Mouse (Mus musculus): ENCODE measurements at regions not wholly inside any gene's neighbourhood (a gene's known extent, or its start where the extent isn't known, plus 50 kb on each side); places are given as distances from the start of the nearest gene placed in this dataset.
A peak's percentile ranks its signal among the peaks of the same experiment; 100 is the strongest.

DNA sequence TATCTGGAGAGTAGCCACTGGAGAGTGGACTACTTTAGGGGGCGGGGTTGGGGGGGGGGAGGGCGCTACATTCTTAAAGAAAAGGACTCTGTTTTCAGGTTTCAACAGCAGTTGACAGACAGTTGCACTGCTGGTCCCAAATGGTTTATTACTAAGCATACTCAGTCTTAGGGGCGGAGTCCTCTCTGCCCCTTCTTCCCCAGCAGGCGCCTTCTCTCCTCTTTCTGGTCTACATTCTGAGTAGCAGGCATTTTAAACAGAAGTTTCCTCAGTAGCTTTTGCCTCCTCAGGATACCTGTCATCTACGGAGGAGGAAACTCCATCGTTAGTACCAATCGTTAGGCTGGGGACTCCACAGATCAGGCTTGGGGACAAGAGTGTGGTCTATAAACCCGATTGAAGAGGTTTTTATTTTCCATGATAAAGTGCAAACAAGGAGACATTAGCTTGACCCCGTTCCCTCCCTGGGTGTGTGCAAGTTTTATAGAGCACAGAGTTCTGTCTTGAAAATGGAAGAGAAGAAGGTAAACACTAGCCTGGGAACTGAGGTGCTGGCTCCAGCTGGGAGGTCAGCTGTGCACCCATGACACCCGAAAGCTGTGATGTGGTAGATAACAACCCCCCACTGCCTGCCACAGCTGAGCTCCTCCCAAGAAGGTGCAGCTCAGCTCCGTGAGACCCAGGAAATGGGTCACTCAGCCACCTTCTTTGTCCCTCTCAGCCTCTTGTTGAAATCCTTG lies 107.8 kb downstream of the Btg1 start:
- peak; percentile 89 for DNase-seq (ENCODE audit: low read depth)

DNA sequence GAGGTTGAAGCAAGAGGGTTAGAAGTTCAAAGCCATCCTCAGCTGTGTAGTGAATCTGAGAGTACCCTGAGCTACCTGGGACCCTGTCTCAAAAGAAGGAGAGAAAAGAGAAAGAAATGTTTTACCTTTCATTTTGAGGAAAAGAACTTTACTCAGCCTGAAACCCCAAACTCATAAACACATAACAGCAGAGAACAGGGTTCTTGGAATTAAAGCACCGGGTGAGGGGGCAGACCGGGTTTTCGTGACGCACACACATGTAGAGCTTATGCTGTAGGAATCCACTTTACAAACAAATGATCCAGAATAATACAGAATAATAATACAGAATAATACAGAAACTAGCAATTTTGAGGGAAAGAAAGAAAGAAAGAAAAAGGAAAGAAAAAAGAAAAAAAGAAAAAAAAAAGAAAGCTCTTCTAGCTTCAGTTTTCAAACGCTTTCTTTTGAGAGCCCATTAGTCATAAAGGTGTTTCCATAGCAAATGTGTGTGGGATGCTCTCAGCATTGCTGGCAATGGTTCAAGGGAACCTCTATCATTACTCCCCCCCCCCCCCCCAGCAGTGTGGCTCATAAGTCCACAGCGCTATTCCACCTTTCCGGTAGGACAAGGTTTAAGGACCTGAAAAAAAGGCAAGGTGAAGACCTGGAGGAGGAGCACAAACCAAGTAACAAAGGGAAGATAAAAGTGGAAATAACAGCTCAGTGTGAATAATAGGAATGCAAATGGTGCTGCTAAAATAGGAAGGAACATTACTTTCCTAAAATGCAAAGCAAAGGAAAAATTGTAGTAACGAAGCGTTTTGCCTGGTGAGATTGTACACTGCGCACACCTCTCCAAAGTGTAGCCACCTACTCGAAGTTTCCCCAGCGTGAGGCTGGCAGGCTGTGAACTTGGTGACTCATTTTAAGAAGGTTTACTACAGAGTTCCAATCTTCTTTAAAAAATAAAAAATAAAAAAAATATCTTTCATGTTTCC lies 110.3 kb downstream of the Btg1 start:
- peak; percentile 76 for DNase-seq (ENCODE audit: low read depth)

DNA sequence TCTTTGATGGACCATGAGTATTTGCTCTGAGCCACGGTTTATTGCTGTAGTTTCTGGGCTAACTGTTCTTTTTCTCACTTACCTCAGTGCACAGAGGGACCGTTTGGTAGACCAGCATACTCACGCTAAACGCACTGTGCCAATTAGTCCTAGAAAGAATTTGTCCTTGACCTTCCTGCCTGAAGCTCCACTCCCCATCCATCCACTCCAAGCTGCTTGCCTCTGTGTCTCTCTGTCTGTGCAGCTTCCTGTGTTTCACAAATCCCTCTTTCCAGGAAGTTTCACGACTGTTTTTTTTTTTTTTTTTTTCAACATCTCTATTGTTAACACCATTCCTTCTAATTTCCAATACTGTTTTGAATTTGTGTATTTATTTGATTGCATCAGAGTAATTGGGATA lies 116.8 kb downstream of the Btg1 start:
- DNase-seq (ENCODE audit: low read depth) = no peak

DNA sequence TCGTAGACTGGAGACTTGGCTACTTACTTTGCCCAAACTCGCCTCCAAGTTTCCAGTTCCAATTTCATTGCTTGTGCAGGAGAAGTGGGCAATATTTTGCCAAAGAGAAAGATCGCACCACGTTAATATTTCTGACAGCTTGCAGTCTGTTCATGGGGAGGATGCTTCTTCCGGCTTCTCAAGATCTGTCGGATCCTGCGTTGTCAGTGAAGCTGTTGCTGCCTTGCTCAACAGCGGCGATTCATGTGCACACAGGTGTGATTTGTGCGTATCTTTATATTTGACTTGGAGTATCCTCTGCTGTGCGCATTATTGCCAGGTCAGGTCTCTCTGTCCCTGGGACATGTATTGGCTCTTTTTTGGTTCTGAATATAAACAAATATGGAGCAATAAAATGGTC lies 118.3 kb downstream of the Btg1 start:
- no peak for DNase-seq (ENCODE audit: low read depth)

DNA sequence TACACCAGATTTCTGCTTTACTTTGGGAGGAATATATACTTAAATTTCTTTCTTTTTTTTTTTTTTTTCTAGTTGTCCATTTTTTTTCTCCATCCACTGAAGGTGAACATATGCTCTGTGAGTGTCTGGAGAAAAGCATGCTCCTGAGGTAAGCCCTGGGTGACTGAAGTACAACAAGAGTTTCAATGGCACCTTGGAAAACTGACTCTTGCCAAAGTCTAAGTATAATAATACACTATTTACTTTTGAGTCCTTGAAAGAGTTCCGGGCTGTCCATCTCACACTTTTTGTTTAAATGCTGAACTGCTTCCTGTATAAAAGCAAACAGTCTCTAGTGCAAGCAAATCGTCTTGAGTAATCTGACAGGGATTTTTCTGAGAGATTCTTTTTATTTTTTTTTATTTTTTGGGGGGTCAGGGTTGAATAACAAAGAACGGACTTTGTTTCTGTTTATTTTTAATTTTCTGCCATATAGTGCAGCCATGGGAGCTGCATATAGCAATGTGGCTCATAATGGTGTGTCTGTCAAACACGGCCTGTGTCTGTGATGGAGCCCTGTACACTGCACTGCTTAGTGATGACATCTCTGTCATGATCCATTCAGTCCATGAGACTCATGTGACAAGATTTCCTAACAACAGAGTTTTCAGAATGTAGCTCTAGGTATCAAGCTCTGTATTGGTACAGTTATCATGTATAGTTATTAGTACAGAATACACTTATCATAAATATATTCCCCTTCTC lies 119.3 kb downstream of the Btg1 start:
- no peak for DNase-seq (ENCODE audit: low read depth)

DNA sequence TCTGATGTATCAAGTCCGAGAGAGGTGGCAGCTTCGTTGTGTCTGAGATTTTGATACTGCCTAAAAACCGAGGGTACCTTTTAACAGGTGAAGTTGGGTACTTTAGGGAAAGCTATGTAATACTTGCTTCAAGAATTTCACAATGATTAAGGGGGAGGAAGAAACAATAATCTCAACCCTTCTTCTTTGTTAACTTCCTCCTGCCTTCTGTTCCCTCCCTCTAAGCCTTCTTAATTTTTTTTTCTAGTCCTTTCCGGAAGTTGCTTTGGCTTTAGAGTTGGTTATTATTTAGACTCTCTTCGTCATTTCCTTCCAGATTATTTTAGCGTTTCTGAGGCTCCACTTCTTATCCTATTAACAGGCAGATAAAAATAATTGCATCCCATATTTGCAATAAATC lies 121.2 kb downstream of the Btg1 start:
- DNase-seq (ENCODE audit: low read depth) = no peak

DNA sequence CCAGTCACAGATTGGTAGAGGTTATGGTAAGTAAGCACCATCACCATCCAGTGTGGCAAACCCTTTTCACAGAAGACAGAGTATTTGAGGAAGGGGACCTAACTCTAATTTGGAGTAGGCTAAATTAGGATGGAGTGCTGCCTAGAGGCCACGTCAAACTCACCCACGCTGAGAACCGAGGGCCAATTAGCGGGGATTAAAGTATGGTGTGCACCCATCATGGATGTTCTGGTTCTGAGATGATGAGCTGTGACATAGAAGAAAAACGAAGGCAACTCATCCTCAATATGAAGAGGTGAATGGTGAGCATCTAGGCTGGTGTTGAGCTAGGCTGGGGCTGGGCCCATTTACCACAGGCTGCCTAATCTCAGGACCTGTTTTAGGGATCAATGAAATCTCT lies 121.8 kb downstream of the Btg1 start:
- DNase-seq (ENCODE audit: low read depth) = no peak

DNA sequence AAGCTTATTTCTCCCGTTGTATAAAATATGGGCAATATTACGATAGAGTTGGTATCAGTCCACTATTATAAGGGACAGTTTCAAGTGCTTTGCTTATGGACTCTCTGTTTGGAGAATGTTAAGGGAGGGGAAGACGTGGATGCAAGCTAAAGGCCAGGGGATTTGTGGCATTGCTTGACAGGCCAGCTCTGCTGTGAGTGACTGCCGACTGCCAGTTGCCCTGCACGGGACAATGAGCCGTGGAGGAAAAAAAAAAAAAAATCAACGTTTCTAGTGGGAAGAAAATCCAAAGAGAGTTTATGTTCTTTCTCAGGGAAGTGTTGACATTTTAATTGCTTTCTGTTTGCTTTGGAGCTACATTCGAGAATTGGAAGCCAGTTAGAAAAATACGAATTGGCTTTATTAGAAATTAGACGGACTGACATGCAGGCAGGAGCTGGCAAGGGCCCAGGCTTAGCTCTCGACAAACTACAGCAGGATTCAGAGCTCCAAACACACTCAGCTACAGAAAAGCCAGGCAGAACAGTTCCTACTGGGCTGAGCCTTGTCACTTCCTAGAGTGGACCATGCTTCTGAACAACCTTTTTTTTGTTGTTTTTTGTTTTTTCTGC lies 127.5 kb downstream of the Btg1 start:
- DNase-seq (ENCODE audit: low read depth) = no peak

DNA sequence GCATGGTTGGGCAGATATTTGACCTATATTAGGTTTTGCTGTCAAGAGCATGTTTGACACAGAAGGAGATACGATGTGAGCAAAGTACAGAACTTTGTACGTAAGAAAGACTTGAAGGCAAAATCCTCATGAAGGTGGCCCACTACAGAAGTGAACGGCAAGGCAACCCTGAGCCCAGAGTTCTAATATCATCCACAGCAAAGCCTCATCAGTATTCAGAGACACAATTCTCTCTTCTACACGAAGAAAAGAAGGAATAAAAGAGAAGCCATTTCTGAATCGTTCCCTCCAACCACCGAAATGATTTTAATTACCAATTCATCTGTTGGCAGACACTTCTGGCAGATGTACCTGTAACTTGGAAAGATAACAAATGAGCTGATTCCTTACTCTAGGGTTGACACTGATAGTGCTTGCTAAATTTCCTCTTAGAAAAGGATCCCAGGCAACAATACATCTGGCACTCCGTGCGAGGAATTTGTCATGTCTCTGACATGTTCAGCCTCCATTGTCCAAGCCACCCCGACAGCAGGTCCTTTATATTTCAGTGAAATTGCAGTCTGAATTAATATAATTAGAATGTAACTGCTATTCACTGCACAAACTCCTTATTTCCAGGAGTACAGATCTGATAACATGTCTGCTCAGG lies 130.3 kb downstream of the Btg1 start:
- no peak for DNase-seq (ENCODE audit: low read depth)

DNA sequence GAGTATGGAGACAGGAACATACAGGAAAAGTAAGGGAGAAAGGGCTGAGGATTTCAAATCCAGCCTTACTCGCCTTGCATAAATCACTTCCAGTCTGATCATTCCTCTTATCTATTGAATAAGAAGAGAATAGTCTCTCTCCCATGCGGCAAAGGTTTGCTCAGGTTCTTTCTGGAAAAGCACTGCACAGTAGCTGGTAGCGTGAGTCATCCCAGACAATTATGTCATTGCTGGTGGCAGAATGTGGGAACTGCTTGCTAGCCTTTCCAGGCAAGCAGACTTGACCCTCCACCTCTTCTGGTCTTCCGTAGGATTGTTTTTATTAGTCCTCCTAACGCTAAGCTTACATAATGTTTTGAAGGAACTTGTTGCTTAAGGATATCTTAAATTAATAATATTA lies 134.1 kb downstream of the Btg1 start:
- DNase-seq (ENCODE audit: low read depth) = no peak

DNA sequence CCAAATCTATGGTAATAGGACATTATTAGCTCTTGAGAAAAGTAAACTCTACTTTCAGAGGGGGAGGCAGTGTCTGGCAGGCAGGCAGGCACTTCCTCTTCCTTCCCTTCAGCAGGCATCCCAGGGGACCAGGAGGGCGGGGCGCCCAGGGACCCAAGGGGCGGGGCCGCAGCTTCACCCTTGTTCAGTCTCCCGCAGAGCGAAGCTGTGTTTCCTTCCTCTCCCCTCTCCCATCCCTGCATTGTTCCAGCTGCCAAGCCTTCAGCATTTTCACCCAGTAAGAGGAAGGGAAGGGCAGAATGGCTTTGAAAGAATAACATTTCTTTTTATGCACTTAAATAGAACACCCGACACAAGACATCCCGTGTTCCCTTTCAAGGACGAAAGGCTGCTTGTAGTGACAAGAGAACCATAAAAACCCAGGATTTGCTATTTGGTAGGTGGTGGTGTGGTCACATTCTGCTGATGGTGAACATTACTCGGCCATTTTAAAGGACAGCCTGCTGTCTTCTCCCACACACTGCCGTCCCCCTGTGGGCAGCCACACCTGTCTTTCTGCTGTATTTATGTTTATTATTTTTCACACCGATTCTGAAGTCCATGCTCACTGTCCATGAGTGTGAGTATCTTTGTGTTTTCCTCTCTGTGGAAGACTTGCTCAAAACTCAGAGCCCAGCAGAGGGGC lies 134.9 kb downstream of the Btg1 start:
- peak; percentile 52 for DNase-seq (ENCODE audit: low read depth)

DNA sequence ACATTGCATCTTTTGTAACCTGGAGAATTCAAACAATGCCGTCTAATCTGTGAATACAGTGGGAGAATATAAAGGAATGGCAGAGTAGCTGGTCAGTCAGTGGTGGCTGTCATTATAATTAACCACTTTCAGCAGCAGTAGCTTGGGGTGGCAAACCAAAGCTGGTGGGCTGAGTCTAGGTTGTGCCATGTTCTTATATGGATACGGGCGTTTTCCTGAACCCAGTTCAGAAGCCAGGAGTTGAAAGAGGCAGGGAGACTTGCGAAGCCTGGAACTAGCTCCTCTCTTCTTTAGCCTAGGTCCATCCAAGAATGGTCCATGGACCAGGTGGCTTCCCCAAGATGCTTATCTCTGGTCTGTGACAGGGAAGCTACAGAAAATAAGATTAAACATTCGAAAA lies 135.7 kb downstream of the Btg1 start:
- DNase-seq (ENCODE audit: low read depth) = no peak

DNA sequence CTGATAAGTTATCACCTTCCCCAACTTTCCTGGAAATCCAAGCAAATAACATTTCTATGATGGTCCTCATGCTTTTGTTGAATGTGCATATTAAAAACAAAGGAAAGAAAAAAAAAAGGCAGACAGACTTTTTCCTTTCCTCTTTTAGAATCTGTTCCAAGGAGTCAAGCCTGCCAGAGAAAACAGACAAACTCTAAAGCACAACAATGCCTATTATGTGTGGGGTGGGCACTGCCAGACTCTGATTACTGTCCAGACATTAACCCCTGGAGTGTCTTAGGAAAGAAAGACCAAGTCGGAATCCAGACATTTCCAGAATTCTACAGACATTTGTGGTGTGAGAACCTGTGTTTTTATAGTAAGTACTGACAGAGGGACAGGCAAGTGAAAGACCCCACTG lies 136.7 kb downstream of the Btg1 start:
- DNase-seq (ENCODE audit: low read depth) = no peak

DNA sequence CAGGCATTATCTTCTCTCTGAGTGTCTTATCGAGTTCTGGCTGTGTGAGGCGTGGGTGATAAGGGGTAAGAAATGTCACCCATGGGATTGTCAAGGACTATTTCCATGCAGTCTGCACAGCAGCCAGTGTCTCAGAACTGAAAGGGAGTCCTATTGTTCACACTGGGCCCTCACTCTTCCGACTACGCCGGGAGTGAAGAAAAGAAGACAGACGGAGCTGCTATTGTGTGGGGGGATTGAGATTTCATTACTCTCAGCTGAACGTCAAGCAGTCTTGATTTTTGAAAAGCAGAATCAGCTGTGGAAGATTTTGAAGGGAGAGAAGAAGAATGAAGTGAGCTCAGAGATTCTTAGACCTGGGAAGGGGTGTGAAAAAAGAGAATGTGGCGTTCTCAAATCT lies 138.9 kb downstream of the Btg1 start:
- DNase-seq (ENCODE audit: low read depth) = no peak

DNA sequence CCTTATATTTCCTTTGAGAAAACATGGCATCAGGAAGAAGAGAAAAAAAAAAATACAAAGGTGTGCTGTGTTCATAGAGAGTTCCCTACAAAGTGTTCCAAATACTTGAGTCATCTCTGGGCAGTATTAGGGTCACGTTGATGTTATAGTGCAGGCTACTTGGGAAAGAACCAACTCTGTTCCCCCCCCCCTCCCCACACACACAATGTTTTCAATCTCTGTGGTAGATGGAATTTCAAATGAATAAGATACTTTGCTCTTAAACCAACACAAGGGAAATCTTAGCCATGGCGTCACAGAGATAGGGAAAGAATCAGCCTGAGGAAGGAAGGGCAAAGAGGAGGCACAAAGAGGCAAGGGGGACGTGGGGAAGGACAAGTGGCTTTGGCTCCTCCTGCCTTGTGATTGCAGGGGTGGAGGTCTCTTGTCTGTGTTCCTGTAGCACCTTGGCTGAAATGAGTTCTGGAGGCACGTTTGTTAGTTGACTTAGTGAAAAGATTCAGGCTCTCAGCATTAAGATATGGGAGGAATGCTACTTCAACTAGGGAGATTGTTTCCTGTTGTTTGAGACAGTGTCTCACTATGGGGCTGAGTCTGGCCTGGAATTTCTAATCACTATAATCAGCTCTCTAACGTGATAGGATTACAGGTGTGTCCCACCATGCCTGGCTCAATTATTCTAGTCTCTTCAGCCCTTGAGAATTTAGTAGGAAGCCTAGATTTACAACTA lies 139.7 kb downstream of the Btg1 start:
- no peak for DNase-seq (ENCODE audit: low read depth)

DNA sequence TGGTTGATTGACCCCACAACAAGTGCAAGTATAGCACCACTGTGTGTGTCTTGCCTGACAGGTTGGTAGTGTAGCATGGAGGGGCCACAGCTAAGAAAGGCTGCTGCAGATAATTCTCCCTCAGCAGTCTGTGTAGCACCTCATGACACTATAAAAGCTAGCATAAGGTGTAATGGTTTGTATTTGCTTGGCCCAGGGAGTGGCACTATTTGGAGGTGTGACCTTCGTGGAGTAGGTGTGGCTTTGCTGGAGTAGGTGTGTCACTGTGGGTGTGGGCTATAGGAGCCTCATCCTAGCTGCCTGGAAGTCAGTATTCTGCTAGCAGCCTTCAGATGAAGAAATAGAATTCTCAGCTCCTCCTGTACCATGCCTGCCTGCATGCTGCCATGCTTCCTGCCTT lies 140.5 kb downstream of the Btg1 start:
- no peak for DNase-seq (ENCODE audit: low read depth)

DNA sequence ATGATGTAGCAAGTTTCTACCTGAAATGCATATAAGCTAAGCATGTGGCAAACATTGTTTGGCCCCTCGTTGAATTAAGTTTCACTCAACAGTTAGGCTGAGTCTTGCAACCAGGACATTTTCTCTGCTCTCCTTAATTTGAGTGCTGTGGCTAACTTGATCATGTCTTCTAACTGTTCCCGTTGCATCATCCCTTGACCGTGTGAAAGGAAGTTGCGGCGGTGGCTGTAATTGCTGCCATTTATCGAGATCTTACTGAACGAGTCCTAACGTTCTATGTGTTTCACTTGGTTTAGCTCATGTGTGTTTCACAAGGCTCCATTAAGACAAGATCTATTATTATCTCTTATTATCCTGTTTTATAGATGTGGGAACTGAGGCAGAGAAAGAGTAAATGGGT lies 144.8 kb downstream of the Btg1 start:
- no peak for DNase-seq (ENCODE audit: low read depth)

DNA sequence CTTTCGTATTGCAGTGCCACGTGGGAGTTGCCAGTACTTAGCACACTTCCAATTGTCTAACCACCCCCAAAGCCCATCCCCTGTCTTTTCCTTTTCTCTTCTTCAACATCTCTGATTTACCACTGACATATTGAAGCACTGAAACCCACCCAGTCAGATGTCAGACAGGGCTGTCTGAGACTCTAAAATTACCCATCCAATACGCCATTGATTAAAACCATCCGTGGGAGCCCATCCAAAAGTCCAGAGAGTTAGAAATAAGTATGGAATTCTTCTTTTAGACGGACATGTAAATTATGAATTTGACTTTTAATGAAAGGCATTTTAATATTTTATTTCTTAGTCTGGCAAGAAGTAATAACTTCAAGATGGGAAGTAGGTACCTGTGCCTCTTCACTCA lies 148.8 kb downstream of the Btg1 start:
- DNase-seq (ENCODE audit: low read depth) = no peak

DNA sequence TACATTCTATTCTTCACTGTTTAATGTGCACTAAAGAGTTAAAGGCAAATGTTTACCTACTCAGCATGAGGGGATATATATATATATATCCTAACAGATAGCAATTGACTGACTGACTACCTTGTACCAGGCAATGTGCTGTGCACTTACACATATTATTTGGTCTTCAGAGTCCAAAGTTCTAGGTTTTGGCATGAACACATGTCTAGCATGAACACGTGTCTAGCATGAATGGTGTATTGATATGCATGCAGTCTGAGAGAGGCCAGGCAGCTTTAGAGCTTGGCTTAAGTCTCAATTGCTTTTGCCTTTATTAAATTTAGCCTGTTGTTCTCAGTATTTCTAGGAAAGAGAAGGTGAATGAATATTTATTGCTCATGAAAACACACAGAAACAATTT lies 161.4 kb downstream of the Btg1 start:
- no peak for DNase-seq (ENCODE audit: low read depth)

DNA sequence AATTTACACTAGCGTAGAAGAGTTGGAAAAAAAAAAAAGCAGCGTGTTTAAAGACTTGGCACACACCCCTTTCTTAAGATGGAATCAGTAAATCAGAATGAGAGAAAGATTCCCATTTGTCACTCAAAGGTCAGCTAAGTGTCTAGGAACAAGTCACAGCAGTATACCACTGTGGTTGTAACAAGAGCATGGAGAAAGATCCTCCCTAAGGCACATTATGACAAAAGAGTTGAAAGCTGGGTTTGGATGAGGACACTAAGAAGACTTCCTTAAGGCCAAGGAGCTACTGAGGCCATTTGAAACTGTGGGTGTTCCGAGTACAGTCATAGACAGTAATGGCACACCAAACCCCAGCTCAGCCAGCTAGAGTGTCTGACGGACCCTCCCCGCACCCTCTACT lies 167.2 kb downstream of the Btg1 start:
- no peak for DNase-seq (ENCODE audit: low read depth)

Measured in induced T-regulatory cell, adult 2 months (primary cell).